Mouse (Mus musculus): ENCODE data around the gene G6pd2. TPM values are rescaled to one million over a fixed set of nuclear protein-coding genes. Genes with fewer than 3 reads are reported as not detected.

The G6pd2 gene
- polyA plus RNA-seq (2014; fragmentation: Nextera tagmentation; extraction: Ambion mirVana) = not detected in 2 replicates

- DNase-seq (no peak), ATAC-seq (ENCODE audit: low FRiP score, low TSS enrichment) (no peak)
- Histone ChIP-seq H3K4me1 (ENCODE audit: control insufficient read depth, insufficient read depth, low read length) (no peaks in the 10 kb centered on the region), H3K36me3 (ENCODE audit: control insufficient read depth, insufficient read depth, low read length) (no peaks in the 10 kb centered on the region), H3K4me3 (replicated peaks; ENCODE audit: low read depth, low read length) (no peak within 1 kb of the TSS), H3K27me3 (ENCODE audit: control insufficient read depth, insufficient read depth, low read length) (no peaks in the 10 kb centered on the region), H3K27ac (replicated peaks; ENCODE audit: low read depth, low read length) (no peak within 1 kb of the TSS), H3K9ac (replicated peaks; ENCODE audit: low read length) (no peak within 1 kb of the TSS), H3K4me2 (ENCODE audit: low read length) (no peak within 1 kb of the TSS), H3K9me3 (ENCODE audit: control insufficient read depth, low read length) (no peaks in the 10 kb centered on the region)
- 92% methylated on average over 2 of the region's 2 CpGs for WGBS
These were observed at the start of gene G6pd2 for GRCm38 (mm10) chr5:61808516-61808915. TSS of gene G6pd2 (plus strand) at chr5:61808816.

GRCm38 (mm10) chr5:61764214-61764613, 44.4 kb upstream of the G6pd2 start:
- Histone ChIP-seq H3K4me2 (ENCODE audit: low read length) (no peak overlapping the region), H3K4me3 (replicated peaks; ENCODE audit: low read depth, low read length) (no peak overlapping the region), H3K9me3 (ENCODE audit: control insufficient read depth, low read length) (no peaks in the 10 kb centered on the region), H3K27ac (replicated peaks; ENCODE audit: low read depth, low read length) (no peak overlapping the region), H3K36me3 (ENCODE audit: control insufficient read depth, insufficient read depth, low read length) (no peaks in the 10 kb centered on the region), H3K9ac (replicated peaks; ENCODE audit: low read length) (no peak overlapping the region), H3K27me3 (ENCODE audit: control insufficient read depth, insufficient read depth, low read length) (no peaks in the 10 kb centered on the region), H3K4me1 (ENCODE audit: control insufficient read depth, insufficient read depth, low read length) (no peaks in the 10 kb centered on the region)
- ATAC-seq (ENCODE audit: low FRiP score, low TSS enrichment) (no peak), DNase-seq (no peak)
- WGBS = 69% methylated on average over 1 of the region's 1 CpGs

GRCm38 (mm10) chr5:61832935-61833551, 24.4 kb downstream of the G6pd2 start:
- Histone ChIP-seq H3K4me1 (ENCODE audit: control insufficient read depth, insufficient read depth, low read length) (no peaks in the 10 kb centered on the region), H3K4me3 (replicated peaks; ENCODE audit: low read depth, low read length) (no peak overlapping the region), H3K36me3 (ENCODE audit: control insufficient read depth, insufficient read depth, low read length) (no peaks in the 10 kb centered on the region), H3K9ac (replicated peaks; ENCODE audit: low read length) (no peak overlapping the region), H3K27me3 (ENCODE audit: control insufficient read depth, insufficient read depth, low read length) (no peaks in the 10 kb centered on the region), H3K27ac (replicated peaks; ENCODE audit: low read depth, low read length) (no peak overlapping the region), H3K9me3 (ENCODE audit: control insufficient read depth, low read length) (no peaks in the 10 kb centered on the region), H3K4me2 (ENCODE audit: low read length) (no peak overlapping the region)
- peak; percentile 3 for DNase-seq
- no peak for ATAC-seq (ENCODE audit: low FRiP score, low TSS enrichment)

- WGBS = 85% methylated on average over 2 of the region's 2 CpGs
- Histone ChIP-seq H3K9me3 (ENCODE audit: control insufficient read depth, low read length) (no peaks in the 10 kb centered on the region), H3K36me3 (ENCODE audit: control insufficient read depth, insufficient read depth, low read length) (no peaks in the 10 kb centered on the region), H3K9ac (replicated peaks; ENCODE audit: low read length) (no peak overlapping the region), H3K27ac (replicated peaks; ENCODE audit: low read depth, low read length) (no peak overlapping the region), H3K4me2 (ENCODE audit: low read length) (no peak overlapping the region), H3K27me3 (ENCODE audit: control insufficient read depth, insufficient read depth, low read length) (no peaks in the 10 kb centered on the region), H3K4me1 (ENCODE audit: control insufficient read depth, insufficient read depth, low read length) (no peaks in the 10 kb centered on the region), H3K4me3 (replicated peaks; ENCODE audit: low read depth, low read length) (no peak overlapping the region)
- DNase-seq = no peak
- ATAC-seq (ENCODE audit: low FRiP score, low TSS enrichment) = no peak
These were observed 35.3 kb downstream of the G6pd2 start for GRCm38 (mm10) chr5:61843891-61844290.

Data from midbrain, embryonic 14.5 days (tissue).